Mouse (Mus musculus): ENCODE data around the gene Hoxa1.

The Hoxa1 gene

GRCm38 (mm10) chr6:52189909-52190308 is 31.8 kb upstream of the Hoxa1 start:
- no peak for DNase-seq (ENCODE audit: low spot score in 2 of 2)

GRCm38 (mm10) chr6:52189172-52189591 is 31.1 kb upstream of the Hoxa1 start:
- DNase-seq (ENCODE audit: low spot score in 2 of 2), result no peak

DNA sequence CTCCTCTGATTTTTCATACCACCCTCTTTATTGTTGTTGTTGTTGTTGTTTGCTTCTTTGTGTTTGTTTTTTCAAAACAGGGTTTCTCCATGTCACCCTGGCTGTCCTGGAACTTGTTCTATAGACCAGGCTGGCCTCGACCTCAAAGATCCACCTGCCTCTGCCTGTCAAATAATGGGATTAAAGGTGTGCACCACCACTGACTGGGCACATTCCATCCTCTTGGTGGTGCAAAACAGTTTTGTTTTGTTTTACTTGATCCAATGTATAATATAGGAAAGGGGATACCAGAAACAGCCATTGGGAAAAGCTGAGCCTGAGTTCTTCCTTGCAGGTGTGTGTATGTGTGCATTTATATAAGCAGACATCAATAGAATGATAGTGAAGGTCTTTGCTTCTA is 28.4 kb upstream of the Hoxa1 start:
- no peak for DNase-seq (ENCODE audit: low spot score in 2 of 2)

DNA sequence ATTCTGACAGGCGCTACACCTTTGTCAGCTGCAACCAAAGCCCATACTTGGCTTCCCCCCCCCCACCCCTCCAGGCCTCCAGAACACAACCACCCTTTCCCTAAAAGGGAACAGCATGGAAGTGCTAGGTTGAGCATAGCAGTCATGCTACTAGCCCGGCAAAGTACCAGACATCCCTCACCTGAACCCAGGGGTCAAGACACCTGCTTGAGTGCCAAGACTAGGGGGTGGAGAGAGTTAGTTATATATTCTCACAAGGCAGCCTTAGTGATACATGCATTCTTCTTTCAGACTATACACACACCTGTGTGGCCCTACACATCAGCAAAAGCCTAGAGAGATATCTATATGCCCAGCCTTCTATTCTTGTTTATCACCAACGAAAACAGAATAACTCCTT is 27.7 kb upstream of the Hoxa1 start:
- no peak for DNase-seq (ENCODE audit: low spot score in 2 of 2)

DNA sequence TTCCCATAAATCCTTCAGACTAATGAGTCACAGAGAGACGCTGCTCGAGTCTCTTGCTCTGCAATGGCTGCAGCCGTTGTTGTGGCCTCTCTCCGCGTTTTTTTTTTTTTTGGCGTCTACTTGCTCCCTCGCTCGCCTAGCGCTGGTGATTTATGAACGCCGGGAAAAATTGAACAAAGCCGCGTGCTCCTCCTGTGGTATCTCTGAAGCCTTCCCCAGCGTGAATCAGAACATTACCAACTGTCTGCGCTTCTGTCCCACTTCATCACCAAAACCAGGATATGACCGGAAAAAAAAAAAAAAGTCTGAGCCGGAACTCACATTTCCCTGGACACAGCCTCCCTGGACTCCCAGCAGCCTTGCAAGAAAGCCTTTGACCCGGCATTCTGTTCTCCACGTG is 27.1 kb upstream of the Hoxa1 start:
- DNase-seq (ENCODE audit: low spot score in 2 of 2), result no peak

- DNase-seq (ENCODE audit: low spot score in 2 of 2), result no peak
These were observed 26.6 kb upstream of the Hoxa1 start for GRCm38 (mm10) chr6:52184668-52185067.

DNA sequence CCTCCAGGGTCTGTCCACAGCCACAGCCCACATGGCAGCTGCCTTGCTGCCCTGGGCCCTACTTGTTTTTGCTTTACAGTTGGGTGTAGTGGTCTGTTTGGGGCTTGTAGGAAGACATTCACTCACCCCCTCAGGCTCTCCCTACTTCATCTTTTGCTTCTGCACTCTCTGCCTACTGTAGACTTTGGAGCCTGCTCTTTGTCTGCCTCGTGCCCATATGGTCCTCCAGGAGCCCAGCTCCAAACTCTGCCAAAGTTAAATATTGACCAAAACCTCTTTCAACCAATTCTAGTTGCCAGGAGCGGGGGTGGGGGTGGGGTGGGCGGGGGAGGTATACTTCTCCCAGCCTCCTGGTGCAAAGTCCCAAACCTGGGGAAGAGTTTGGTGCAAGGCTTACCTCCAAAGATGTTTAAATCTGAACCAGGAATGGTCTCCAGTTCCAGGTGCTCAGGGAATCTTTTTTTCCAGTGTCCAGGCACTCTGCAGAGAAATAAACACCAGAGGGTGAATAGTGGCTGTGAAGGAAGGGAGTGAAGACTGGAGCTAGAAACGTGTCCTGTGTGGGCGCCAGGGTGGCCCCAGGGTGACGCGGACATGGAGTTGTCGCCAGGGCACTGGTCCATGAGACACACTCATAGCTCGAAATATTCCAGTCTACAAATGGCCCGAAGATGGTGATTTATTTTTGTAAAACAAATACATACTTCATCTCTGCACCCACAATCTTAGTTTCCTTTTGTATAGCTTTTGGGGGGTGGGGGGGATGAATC is 25.4 kb upstream of the Hoxa1 start:
- no peak for DNase-seq (ENCODE audit: low spot score in 2 of 2)

DNA sequence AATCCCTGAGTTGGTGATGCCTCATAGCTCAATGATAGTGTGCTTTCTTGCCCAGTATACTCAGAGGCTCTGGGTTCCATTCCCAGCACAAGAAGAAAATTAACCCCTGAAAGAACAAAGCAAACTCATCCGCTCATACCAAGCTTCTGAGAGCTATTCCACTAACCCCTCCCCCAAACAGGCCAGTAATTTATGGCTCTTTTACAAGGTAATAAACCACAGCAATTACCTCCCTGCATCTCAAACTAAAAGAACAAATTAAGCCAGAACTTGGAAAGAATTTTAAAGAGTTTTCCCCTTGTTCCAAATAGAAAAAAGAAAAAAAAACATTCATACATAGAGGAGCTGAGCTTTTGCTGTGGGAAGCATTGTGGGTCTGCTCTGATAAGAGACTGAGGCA is 24.7 kb upstream of the Hoxa1 start:
- no peak for DNase-seq (ENCODE audit: low spot score in 2 of 2)

DNA sequence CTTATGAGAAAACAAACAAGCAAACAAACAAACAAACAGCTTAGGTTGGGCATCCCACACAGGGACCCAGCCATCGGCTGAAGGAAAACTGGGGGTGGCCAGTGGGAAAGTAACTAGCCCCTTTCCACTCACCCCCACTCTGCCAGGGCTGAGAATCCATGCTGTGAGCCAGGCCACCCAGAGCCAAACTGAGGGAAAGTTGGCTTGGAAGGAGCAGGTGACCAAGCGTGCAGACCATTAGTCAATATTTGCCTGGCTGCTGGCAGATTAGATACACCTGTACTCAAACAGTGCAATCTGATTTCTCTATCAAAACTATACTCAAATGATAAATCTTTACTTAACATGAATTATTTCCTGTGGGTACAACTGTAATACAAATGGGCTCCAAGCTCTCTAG is 23.9 kb upstream of the Hoxa1 start:
- DNase-seq (ENCODE audit: low spot score in 2 of 2), result no peak

- DNase-seq (ENCODE audit: low spot score in 2 of 2), result no peak
These were observed 22.6 kb upstream of the Hoxa1 start for GRCm38 (mm10) chr6:52180726-52181125.

DNA sequence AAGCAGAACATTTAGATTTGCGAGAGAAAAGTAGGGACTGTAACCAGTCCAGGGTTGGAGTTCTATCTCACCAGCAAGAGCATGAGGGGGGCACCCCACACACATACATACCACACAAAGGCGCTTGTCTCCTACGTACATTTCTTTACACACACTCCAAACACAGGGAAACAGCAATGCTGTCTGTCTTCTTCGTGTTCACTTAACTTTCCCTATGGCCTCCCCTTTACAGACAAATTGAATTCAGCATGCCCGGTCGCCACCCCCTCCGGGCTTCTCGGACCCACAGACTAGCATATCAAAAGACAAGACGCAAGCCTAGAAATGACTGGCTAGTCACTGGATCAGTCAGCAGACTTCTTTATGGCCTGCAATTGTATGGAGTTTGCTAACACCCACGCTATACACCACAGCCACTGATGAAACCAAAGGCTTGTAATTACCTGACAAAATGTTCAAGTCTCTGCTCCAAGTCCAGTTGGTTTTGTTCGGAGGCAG is 22.1 kb upstream of the Hoxa1 start:
- DNase-seq (ENCODE audit: low spot score in 2 of 2), result no peak

GRCm38 (mm10) chr6:52179690-52180089 is 21.6 kb upstream of the Hoxa1 start:
- DNase-seq (ENCODE audit: low spot score in 2 of 2), result no peak

GRCm38 (mm10) chr6:52178918-52179665 is 21.0 kb upstream of the Hoxa1 start:
- DNase-seq (ENCODE audit: low spot score in 2 of 2), result no peak

- no peak for DNase-seq (ENCODE audit: low spot score in 2 of 2)
These were observed 19.7 kb upstream of the Hoxa1 start for GRCm38 (mm10) chr6:52177806-52178205.

GRCm38 (mm10) chr6:52177061-52177735 is 19.1 kb upstream of the Hoxa1 start, which contains the start of gene 5730596B20Rik:
TSS of gene 5730596B20Rik (plus strand) at chr6:52177498.
- no peak for DNase-seq (ENCODE audit: low spot score in 2 of 2)

- no peak for DNase-seq (ENCODE audit: low spot score in 2 of 2)
These were observed 18.3 kb upstream of the Hoxa1 start for GRCm38 (mm10) chr6:52176391-52176790.

DNA sequence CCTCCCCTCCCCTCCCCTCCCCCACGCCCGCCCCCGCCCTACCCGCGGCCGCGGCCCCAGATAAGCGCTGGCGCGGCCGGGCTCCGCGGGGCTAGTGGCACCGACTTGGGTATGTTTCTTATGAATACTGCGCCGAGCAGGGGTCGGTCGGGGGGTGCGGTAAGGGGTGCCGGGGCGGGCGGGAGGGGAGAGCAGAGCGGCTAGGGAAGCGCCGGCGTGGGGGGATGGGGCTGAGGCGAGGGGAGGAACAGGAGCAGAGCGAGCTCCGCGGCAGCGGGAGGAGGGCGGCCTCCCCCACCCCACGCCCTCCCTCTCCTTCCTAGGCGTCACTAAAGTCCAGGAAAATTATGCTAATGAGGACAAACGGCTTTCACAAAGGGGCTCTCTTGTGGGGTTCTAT is 17.7 kb upstream of the Hoxa1 start:
- no peak for DNase-seq (ENCODE audit: low spot score in 2 of 2)

DNA sequence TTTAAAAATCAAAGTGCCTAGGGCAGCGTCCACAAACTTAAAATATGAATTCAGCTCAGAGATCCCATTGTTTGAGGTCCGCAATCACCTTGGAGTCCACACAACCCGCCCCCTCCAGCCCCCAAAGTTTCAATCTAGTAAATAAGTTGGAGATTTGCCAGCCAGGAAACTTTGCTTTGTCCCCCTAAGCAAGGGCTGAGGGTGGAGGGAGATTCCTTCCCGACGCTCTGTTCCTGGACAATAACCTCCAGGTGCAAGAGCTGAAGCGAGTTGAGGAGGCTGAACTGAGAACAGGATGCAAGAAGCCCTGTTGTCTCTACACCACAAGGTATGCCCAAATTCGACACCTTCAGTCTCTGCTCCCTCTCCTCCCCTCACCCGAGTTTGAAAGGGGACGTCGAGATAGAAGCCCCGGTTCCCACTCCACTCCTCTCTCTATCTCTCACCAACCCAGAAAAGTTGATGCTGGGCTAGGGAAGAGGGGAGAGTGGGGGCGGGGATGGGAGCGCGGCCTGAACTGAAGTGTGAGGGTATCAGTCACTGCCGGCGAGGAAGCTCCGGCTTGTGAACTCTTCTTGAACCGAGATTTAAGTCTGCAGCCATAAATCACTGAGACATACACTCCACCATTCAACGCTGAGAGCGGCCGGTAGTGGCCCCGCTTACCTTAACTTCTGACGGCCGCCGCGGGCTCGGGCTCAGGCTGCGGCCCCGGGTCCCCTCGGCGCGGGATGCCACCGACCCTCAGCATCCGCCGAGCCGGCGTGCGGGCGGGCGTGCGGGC is 17.0 kb upstream of the Hoxa1 start:
- no peak for DNase-seq (ENCODE audit: low spot score in 2 of 2)

GRCm38 (mm10) chr6:52173648-52174047 is 15.5 kb upstream of the Hoxa1 start:
- DNase-seq (ENCODE audit: low spot score in 2 of 2), result no peak

DNA sequence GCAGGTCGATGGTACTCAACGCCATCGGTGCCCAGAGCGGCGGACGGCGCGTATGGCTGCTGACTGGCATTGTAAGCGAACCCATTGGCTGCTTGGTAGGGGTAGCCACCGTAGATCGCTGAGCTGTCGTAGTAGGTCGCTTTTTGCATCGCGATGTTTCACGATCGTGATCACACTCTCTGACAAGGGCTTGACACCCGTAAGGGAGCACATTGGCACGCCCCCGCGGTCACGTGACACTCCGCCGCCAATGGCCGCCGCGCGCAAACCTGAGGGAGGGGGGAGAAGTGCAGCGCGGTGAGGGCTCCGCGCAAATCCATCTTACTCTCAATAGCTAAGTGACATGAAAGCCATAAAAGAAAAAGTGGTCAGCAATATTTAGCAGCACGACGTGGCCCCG is 14.4 kb upstream of the Hoxa1 start:
- no peak for DNase-seq (ENCODE audit: low spot score in 2 of 2)

DNA sequence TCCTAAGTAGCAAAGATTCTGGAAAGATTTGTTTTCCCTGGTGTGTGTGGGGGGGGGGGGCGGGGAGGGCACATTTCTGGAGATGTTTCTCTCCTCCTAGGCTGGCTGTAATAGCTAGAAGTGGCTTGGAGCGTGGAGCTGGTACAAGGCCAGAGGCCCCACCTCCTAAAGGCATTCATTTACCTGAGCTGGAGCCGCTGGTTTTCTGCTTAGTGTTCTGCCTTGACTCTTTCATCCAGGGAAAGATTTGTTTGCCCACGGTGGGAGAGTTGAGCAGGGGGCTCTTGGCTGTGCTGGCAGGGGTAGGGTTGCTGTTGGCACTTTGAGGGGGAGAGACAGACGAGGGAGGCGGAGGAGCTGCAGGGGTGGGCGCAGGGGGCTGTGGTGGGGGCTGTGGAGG is 13.8 kb upstream of the Hoxa1 start:
- DNase-seq (ENCODE audit: low spot score in 2 of 2), result no peak

- DNase-seq (ENCODE audit: low spot score in 2 of 2), result no peak
These were observed 13.2 kb upstream of the Hoxa1 start for GRCm38 (mm10) chr6:52171331-52171730.
